Mouse (Mus musculus): Measurements from ENCODE around the gene Fam214a.

The Fam214a gene

GRCm38 (mm10) chr9:75041840-75042525 is 89.3 kb downstream of the Fam214a start:
- Histone ChIP-seq H3K36me3 (ENCODE audit: control insufficient read depth, insufficient read depth, low read length, poor library complexity, severe bottlenecking) (no peaks in the 10 kb centered on the region), H3K27me3 (ENCODE audit: control insufficient read depth, insufficient read depth, low read length, poor library complexity, severe bottlenecking) (no peaks in the 10 kb centered on the region)
- no peak for DNase-seq (ENCODE audit: low read depth, low spot score)

GRCm38 (mm10) chr9:75043191-75043590 is 90.5 kb downstream of the Fam214a start:
- no peak for DNase-seq (ENCODE audit: low read depth, low spot score)

DNA sequence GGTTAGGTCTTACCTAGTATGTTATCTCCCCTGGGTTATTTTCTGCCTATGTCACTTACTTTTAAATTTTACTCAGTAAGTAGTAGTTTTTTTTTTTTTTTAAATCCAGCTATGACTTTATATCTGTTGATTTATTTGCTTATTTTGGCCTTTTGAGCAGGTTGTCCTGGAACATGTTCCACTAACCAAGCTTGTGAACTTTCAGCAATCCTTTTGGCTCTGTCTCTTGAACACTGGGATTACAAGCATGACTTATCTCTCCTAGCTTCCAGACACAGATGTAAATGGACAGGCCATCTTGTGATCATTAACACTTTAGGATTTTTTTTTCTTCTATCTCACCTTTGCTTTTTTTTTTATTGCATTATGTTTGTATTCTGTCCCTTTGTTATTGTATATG is 94.4 kb downstream of the Fam214a start:
- no peak for DNase-seq (ENCODE audit: low read depth, low spot score)
- H3K36me3 ChIP-seq (ENCODE audit: control insufficient read depth, insufficient read depth, low read length, poor library complexity, severe bottlenecking) = no peaks in the 10 kb centered on the region
- H3K27me3 ChIP-seq (ENCODE audit: control insufficient read depth, insufficient read depth, low read length, poor library complexity, severe bottlenecking) = no peaks in the 10 kb centered on the region

More at GRCm38 (mm10) chr9:75043191-75043590, 90.5 kb downstream of the Fam214a start:
- Histone ChIP-seq H3K27me3 (ENCODE audit: control insufficient read depth, insufficient read depth, low read length, poor library complexity, severe bottlenecking) (no peaks in the 10 kb centered on the region), H3K36me3 (ENCODE audit: control insufficient read depth, insufficient read depth, low read length, poor library complexity, severe bottlenecking) (no peaks in the 10 kb centered on the region)

GRCm38 (mm10) chr9:75049100-75049499 is 96.4 kb downstream of the Fam214a start:
- DNase-seq (ENCODE audit: low read depth, low spot score) = no peak

DNA sequence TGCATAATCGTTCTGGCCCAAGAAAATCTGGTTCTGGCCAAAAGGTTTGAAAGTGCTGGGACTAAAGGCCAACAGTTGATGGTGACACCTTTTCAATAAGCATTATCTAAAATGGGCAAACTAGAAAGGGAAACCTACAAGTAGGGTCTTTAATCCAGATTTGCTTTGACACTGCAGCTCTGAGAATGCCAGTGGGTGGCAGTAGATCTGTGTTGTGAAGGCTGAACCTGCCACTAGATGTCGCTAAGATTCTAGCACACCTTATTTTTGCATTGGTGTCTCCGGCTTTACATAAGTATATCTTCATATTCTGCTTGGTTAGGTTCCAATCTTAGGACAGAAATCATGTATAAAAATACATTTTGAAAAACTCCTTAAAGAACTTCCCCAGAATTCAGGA is 97.3 kb downstream of the Fam214a start:
- Histone ChIP-seq H3K27me3 (ENCODE audit: control insufficient read depth, insufficient read depth, low read length, poor library complexity, severe bottlenecking) (no peaks in the 10 kb centered on the region), H3K36me3 (ENCODE audit: control insufficient read depth, insufficient read depth, low read length, poor library complexity, severe bottlenecking) (no peaks in the 10 kb centered on the region)
- DNase-seq (ENCODE audit: low read depth, low spot score) = peak; percentile 88

More at GRCm38 (mm10) chr9:75049100-75049499, 96.4 kb downstream of the Fam214a start:
- H3K27me3 ChIP-seq (ENCODE audit: control insufficient read depth, insufficient read depth, low read length, poor library complexity, severe bottlenecking) = no peaks in the 10 kb centered on the region
- no peaks in the 10 kb centered on the region for H3K36me3 ChIP-seq (ENCODE audit: control insufficient read depth, insufficient read depth, low read length, poor library complexity, severe bottlenecking)

GRCm38 (mm10) chr9:75051841-75052240 is 99.2 kb downstream of the Fam214a start:
- H3K27me3 ChIP-seq (ENCODE audit: control insufficient read depth, insufficient read depth, low read length, poor library complexity, severe bottlenecking) = no peaks in the 10 kb centered on the region
- DNase-seq (ENCODE audit: low read depth, low spot score) = no peak
- 0 out of 2 replicates have a peak, but pooled peaks cover 5% of the 10 kb centered on the region for H3K36me3 ChIP-seq (ENCODE audit: control insufficient read depth, insufficient read depth, low read length, poor library complexity, severe bottlenecking)

DNA sequence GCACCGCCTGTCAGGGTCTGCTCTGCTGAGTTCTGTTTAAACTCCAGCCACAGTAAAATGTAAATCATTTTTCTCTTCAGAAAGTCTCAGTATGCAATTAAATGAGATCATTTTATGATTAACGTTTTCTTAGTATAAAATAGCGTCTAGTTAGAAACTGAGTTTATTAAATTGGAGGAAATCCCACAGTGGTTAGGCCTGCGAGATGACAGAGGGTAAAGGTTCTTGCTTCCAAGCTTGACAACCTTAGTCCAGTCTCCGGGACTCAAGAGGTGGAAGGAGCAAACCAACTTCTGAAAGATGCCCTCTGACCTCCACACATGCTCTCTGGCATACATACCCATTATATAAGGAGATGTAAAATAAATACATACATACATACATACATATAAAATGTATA is 102.4 kb downstream of the Fam214a start:
- H3K36me3 ChIP-seq (ENCODE audit: control insufficient read depth, insufficient read depth, low read length, poor library complexity, severe bottlenecking) = 0 out of 2 replicates have a peak, but pooled peaks cover 11% of the 10 kb centered on the region
- no peak for DNase-seq (ENCODE audit: low read depth, low spot score)
- no peaks in the 10 kb centered on the region for H3K27me3 ChIP-seq (ENCODE audit: control insufficient read depth, insufficient read depth, low read length, poor library complexity, severe bottlenecking)

- no peaks in the 10 kb centered on the region for H3K27me3 ChIP-seq (ENCODE audit: control insufficient read depth, insufficient read depth, low read length, poor library complexity, severe bottlenecking)
- DNase-seq (ENCODE audit: low read depth, low spot score) = no peak
- 0 out of 2 replicates have a peak, but pooled peaks cover 5% of the 10 kb centered on the region for H3K36me3 ChIP-seq (ENCODE audit: control insufficient read depth, insufficient read depth, low read length, poor library complexity, severe bottlenecking)
Observed at GRCm38 (mm10) chr9:75064678-75065331, 112.1 kb downstream of the Fam214a start.

GRCm38 (mm10) chr9:75070457-75071028 is 117.9 kb downstream of the Fam214a start, which contains the start of gene Myo5a:
Gene Myo5a, plus strand, starts transcription at chr9:75071015.
- Histone ChIP-seq H3K36me3 (ENCODE audit: control insufficient read depth, insufficient read depth, low read length, poor library complexity, severe bottlenecking) (no peaks in the 10 kb centered on the region), H3K27me3 (ENCODE audit: control insufficient read depth, insufficient read depth, low read length, poor library complexity, severe bottlenecking) (no peaks in the 10 kb centered on the region)
- DNase-seq (ENCODE audit: low read depth, low spot score) = peak; percentile 19

- Histone ChIP-seq H3K36me3 (ENCODE audit: control insufficient read depth, insufficient read depth, low read length, poor library complexity, severe bottlenecking) (no peaks in the 10 kb centered on the region), H3K27me3 (ENCODE audit: control insufficient read depth, insufficient read depth, low read length, poor library complexity, severe bottlenecking) (no peaks in the 10 kb centered on the region)
- DNase-seq (ENCODE audit: low read depth, low spot score) = peak; percentile 81
Observed at GRCm38 (mm10) chr9:75071029-75071705, 118.5 kb downstream of the Fam214a start.

- Histone ChIP-seq H3K36me3 (ENCODE audit: control insufficient read depth, insufficient read depth, low read length, poor library complexity, severe bottlenecking) (no peaks in the 10 kb centered on the region), H3K27me3 (ENCODE audit: control insufficient read depth, insufficient read depth, low read length, poor library complexity, severe bottlenecking) (no peaks in the 10 kb centered on the region)
- peak; percentile 58 for DNase-seq (ENCODE audit: low read depth, low spot score)
Observed at GRCm38 (mm10) chr9:75071706-75072192, 119.1 kb downstream of the Fam214a start.

GRCm38 (mm10) chr9:75072361-75072760 is 119.7 kb downstream of the Fam214a start:
- Histone ChIP-seq H3K36me3 (ENCODE audit: control insufficient read depth, insufficient read depth, low read length, poor library complexity, severe bottlenecking) (no peaks in the 10 kb centered on the region), H3K27me3 (ENCODE audit: control insufficient read depth, insufficient read depth, low read length, poor library complexity, severe bottlenecking) (no peaks in the 10 kb centered on the region)
- DNase-seq (ENCODE audit: low read depth, low spot score) = no peak

GRCm38 (mm10) chr9:75077191-75077590 is 124.5 kb downstream of the Fam214a start:
- DNase-seq (ENCODE audit: low read depth, low spot score) = no peak
- H3K36me3 ChIP-seq (ENCODE audit: control insufficient read depth, insufficient read depth, low read length, poor library complexity, severe bottlenecking) = no peaks in the 10 kb centered on the region
- H3K27me3 ChIP-seq (ENCODE audit: control insufficient read depth, insufficient read depth, low read length, poor library complexity, severe bottlenecking) = no peaks in the 10 kb centered on the region

All from splenic B cell, adult 2 months (primary cell).